Mouse (Mus musculus) left cerebral cortex, postnatal 14 days (tissue): ENCODE results near the gene Gpatch11. TPM values are rescaled to one million over a fixed set of nuclear protein-coding genes. Genes with fewer than 3 reads are reported as not detected.

Experiments
- DNase-seq, 2 experiments: peaks; one replicate each; pipeline ENCODE4 v3.0.0; 2021 to 2022; ENCODE audit warnings: low spot score in 2 of 2, mixed read lengths in 1 of 2
- intact Hi-C: fragments of 180-260 bp; cut with DNase I; formaldehyde crosslinking; loops from one replicate; pipeline ENCODE4 v1.15.1; 2025
- total RNA-seq, 2 experiments: library from RNA; stranded (reverse); gene quantifications; 2 replicates each; pipeline ENCODE4 v1.2.3; 2021

Gene Gpatch11
- total RNA-seq, 2 experiments from 2014 or later: 31.5 to 31.9 TPM

DNA sequence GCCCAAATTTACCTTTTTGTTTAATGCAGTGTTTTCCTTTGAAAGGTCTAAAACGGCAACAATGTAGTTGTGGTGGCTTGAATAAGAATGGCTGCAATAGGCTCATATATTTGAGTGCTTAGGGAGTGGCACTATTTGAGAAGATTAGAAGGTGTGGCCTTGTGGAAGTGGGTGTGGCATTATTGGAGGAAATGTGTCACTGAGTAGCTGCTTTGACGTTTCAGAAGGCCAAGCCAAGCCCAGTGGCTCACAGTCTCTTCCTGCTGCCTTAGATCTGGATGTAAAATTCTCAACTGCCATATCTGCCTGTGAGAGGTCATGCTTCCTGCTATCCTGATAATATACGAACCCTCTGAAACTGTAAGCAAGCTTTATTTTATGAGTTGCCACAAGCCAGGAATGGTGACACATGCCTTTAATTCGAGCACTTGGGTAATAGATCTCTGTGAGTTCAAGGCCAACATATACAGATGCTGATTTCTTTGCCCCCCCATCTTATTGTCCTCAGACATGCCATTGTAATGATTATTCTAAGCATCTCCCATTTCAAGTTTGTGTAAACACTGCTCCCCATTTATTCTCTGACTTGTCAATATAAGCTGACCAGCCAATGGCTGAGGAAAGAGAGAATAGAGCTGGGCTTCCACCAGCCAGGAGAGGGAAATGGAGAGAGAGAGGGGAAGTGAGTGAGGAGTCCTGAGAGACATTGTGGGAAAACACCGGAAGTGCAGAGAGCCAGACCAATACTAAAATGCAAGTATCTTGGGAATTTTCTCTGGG is 50.1 kb downstream of the Gpatch11 start:
- intact Hi-C loops: no loop called here

DNA sequence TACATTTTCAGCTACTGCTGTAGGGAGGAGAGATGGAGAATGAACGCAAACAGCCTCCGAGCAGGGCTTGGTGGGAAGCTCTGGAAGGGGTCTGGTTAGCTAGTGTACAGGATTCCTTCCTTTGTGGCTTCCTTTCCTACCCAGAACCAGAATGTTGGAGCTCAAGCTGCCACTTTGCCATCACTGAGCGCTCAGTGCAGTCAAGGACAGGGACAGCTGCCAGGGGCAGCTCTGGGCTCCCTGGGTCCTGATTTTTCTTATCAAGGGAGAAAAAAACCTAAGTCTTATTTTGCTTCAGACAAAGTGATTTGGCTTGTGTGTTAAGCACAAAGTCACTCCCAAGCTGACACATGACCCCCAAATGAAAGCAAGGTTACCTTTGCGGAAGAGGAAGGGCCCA is 53.2 kb downstream of the Gpatch11 start:
- no peak for DNase-seq

More for the DNA sequence above, 50.1 kb downstream of the Gpatch11 start:
- DNase-seq: no peak

DNA sequence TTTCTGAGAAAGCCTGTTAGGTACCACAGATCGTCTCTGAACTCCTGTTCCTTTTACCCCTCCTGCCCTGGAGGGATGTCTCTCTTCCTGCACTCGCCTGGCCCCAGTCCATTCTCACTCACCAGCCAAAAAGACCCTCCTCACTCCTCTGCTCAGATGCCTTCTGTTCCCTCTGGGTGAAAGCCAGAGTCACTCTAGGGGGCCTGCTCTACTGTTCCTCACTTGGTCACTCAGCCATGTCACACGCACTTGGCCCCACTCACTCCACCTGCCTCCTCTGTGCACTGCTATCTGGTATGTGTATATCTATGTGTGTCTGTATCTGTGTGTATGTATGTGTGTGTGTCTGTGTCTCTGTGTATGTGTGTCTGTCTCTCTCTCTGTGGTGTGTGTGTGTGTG is 53.8 kb downstream of the Gpatch11 start:
- intact Hi-C loops: no loop called here
- DNase-seq: no peak

More for the DNA sequence above, 53.2 kb downstream of the Gpatch11 start:
- intact Hi-C loops: no loop called here

DNA sequence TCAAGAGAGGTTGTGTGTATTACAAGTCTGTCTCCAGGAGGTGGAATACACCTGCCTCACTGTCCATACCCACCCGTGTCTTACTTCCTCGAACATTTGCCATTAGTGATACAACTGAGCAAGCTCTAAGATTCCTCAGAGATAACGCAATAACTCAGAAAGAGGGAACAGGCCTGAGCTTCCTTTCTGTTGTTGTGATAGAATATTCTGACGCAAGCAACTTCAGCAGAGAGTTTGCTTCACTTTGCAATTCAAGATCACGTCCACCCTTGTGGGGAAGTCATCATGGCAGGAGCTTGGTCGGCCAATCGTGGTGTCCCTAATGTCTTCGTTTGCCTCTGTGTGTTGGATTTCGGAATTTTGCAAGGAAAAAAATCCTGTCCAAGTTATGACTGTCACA is 55.7 kb downstream of the Gpatch11 start:
- intact Hi-C loops: no loop called here
- no peak for DNase-seq

DNA sequence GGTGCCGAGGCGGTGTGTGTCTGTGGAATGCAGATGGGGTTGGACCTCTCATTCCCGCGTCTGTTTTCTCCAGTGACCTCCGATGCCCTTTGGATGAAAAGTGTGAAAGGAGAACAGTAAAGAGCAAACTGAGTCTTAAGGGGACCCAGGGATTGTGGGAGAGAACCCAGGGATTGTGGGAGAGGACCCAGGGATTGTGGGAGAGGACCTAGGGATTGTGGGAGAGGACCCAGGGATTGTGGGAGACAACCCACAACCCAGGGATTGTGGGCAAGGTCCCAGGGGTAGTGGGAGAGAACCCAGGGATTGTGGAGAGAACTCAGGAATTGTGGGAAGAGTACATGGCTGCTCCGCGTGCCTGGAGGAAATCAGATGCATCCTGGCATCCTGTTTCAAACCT is 59.6 kb downstream of the Gpatch11 start:
- no peak for DNase-seq
- intact Hi-C loops: no loop called here

DNA sequence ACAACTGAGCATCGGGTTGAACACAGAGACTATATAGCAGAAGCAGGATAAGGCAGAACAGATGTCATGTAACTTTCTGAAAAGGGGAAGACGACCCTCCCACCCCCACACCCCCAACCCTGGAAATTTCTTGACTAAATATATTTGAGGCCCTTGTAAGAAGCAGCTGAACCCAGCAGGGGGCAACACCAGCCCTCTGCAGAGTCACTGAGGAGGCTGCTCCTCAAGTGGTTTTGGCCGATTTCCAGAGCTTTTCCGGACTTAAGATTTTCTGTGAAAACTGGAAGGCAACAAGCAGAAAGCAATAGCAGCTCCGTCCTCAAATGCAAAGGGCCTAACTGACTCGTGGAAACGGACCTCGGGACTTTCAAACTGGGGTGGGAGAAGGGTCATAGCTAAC is 60.0 kb downstream of the Gpatch11 start:
- intact Hi-C loops: no loop called here
- DNase-seq: peak; percentile 46 to 63

Other genes with a start within 250 kb of the Gpatch11 start
- 10 to 100 TPM; 70.4 to 75.8 TPM for gene Strn, start 98.4 kb upstream of the Gpatch11 start, total RNA-seq
- 10 to 100 TPM; 52.4 to 52.9 TPM for gene Heatr5b, start 203 bp upstream of the Gpatch11 start, total RNA-seq
- gene Eif2ak2, start 47.0 kb downstream of the Gpatch11 start, total RNA-seq: 1 to 10 TPM; 3.4 to 5.7 TPM
- gene Sult6b1, start 71.4 kb downstream of the Gpatch11 start, total RNA-seq: not detected
- 10 to 100 TPM; 34.3 to 35.4 TPM for gene Cebpzos, start 80.9 kb downstream of the Gpatch11 start, total RNA-seq
- 10 to 100 TPM; 33.2 to 33.5 TPM for gene Cebpz, start 101.5 kb downstream of the Gpatch11 start, total RNA-seq
- 10 to 100 TPM; 59.3 to 66.2 TPM for gene Ndufaf7, start 101.6 kb downstream of the Gpatch11 start, total RNA-seq
- gene Prkd3, start 185.2 kb downstream of the Gpatch11 start, total RNA-seq: 10 to 100 TPM; 11.2 to 11.3 TPM
- 10 to 100 TPM in 1 of 2 experiments, 1 to 10 TPM in 1; 7.9 to 12.5 TPM for gene Qpct, start 216.3 kb downstream of the Gpatch11 start, total RNA-seq